Mouse (Mus musculus) G1E (cell line): ENCODE results near the gene Adgrl4.

Experiments
- CTCF ChIP-seq: IDR thresholded peaks from 2 replicates; pipeline ENCODE4 v1.5.1; 2012; ENCODE audit warnings: low read depth, low read length, inconsistent platforms, mixed read lengths
- TAL1 ChIP-seq: conservative IDR thresholded peaks from 2 replicates; pipeline ENCODE4 v1.6.1; 2012; ENCODE audit warnings: low read depth, low read length, inconsistent platforms, mixed read lengths

DNA sequence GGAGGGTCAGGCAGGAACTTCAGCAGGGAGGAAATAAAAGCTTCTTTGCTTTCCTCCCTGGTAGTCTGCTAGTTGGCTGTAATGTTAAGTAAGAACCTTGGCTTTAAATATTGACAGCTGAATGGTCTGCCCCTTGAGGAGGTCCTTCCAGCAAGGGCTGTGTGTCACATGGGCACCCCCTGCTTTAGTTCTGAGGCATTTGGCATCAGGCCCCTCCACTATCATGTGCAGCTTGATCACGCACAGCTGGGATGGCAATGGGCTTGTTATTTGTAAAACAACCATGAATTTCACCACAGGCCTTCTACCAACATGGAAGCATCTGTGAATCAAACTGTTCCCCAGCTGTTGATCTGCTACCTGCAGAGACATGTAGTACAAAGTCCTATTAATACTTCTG, 38.4 kb upstream of the Adgrl4 start:
- TF ChIP-seq CTCF (no peak), TAL1 (no peak)
